Mouse (Mus musculus) kidney, adult 2 months (tissue): ENCODE measurements around the gene Kcnk4.

Experiments
- CTCF ChIP-seq: fragments of 200-500 bp; conservative IDR thresholded peaks from 2 replicates; pipeline ENCODE4 v1.5.1; 2011; ENCODE audit warnings: low read depth, mild to moderate bottlenecking, control low read depth, low read length, moderate library complexity, mixed read lengths; ENCODE audit not compliant: insufficient read depth, insufficient read length
- POLR2A ChIP-seq: fragments of 200-500 bp; IDR thresholded peaks from one replicate; pipeline ENCODE4 v1.6.1; 2011; ENCODE audit warnings: low read depth, low read length, control low read depth

DNA sequence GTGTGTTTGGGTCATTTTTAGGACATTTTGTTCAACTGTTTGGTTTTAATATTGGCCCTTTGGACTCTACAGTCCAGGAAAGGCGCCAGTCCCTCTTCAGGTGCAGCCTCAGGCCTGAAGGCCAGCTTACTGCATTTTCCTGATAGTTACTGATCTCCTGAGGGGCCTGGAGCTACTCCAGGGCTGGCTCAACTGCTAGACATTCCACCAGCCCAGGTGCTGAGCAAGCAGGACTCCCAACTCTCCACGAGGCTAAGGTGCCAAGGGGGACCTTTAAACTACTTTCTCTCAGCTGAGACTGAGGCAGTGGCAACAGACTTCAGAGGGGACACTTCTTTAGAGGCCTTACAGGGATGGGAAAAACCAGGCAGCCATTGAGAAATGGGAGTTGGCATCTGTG, 29.5 kb downstream of the Kcnk4 start:
- TF ChIP-seq CTCF (no peak), POLR2A (no peak)
